Mouse (Mus musculus): ENCODE results near the gene Ctcf. TPM values are rescaled to one million over a fixed set of nuclear protein-coding genes. Genes with fewer than 3 reads are reported as not detected.

Gene Ctcf
- total RNA-seq, 1 experiment = 65.5 TPM

DNA sequence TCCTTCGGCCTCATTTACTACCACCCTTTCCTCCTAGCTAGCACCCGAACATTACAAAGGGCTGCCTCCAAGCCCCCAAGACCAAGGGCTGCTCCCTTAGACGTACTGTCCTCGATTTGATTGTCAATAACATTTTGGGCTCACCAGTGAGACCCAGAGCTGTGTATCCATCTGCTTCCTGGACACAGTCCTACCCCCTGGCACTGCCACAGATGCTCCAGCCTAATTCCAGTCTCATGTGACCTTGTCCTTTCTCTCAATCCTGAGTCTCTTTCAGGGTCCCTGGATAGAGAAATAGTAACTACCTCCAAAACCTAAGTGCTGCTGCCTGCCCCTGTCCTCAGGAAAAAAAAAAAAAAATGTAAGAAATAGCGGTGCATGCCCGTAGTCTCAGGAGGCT is 68.6 kb downstream of the Ctcf start:
- TF ChIP-seq HCFC1 (IDR thresholded peaks at IDR 0.05; ENCODE audit: borderline replicate concordance, insufficient read depth, low read length) (no peak), ZC3H11A (IDR thresholded peaks at IDR 0.05; ENCODE audit: borderline replicate concordance, low read depth, low read length) (no peak), ZNF384 (IDR thresholded peaks at IDR 0.05; ENCODE audit: low read depth, low read length) (peak; percentile 37; the same call in 1 of the 2 replicates), MAFK (IDR thresholded peaks at IDR 0.05; ENCODE audit: insufficient read depth, low read depth, low read length) (no peak)
- H3K4me1 ChIP-seq (ENCODE audit: control insufficient read depth in 2 of 2, insufficient read depth in 2 of 2, low read length in 2 of 2, poor library complexity in 1 of 2) = peaks cover 3 to 17% of the 10 kb centered on the region in 2 experiments; a peak in 1 of 4 replicates
- no peaks in the 10 kb centered on the region for H3K9me3 ChIP-seq (ENCODE audit: control insufficient read depth, insufficient read depth, low read depth, low read length)
- H3K36me3 ChIP-seq (ENCODE audit: control insufficient read depth, insufficient read depth, low read length, poor library complexity, severe bottlenecking) = peaks cover 16% of the 10 kb centered on the region
- no peak overlapping the region for H3K4me3 ChIP-seq (ENCODE audit: insufficient read depth in 1 of 2, low read depth in 1 of 2, low read length in 2 of 2, poor library complexity in 1 of 2, severe bottlenecking in 1 of 2)
- in situ Hi-C loops (cut with MboI; ENCODE audit: low sequenced_read_pairs in 2 of 2, unreplicated experiment in 2 of 2) = no loop called here
- DNase-seq (ENCODE audit: low read depth, low spot score) = no peak
- H3K9ac ChIP-seq (ENCODE audit: insufficient read depth, low read depth, low read length, poor library complexity, severe bottlenecking) = no peak overlapping the region
- no peak overlapping the region for H3K27ac ChIP-seq (ENCODE audit: insufficient read depth, low read depth, low read length, poor library complexity, severe bottlenecking)

DNA sequence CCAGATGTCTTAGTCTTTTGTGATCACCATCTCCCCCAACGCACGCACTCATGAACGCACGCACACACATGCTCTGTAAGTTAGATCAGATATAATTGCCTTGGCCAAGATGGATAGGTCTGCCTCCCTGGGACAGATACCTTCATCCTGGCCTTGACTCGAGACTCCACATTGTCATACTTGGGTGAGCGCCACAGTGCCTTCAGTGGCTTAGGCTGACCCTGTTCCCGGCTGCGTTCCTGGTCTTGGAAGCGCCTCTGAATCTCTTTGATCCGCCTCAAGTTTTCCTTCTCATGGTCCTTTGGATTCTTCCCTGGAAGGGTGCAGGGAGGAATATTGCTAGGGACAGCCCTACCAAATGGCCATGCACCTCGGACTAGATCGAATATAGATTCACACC is 70.1 kb downstream of the Ctcf start:
- DNase-seq (ENCODE audit: low read depth, low spot score) = no peak
- Histone ChIP-seq H3K9ac (ENCODE audit: insufficient read depth, low read depth, low read length, poor library complexity, severe bottlenecking) (no peak overlapping the region), H3K4me1 (ENCODE audit: control insufficient read depth in 2 of 2, insufficient read depth in 2 of 2, low read length in 2 of 2, poor library complexity in 1 of 2) (peaks cover 3 to 18% of the 10 kb centered on the region in 2 experiments; a peak in 1 of 4 replicates), H3K36me3 (ENCODE audit: control insufficient read depth, insufficient read depth, low read length, poor library complexity, severe bottlenecking) (peaks cover 16% of the 10 kb centered on the region), H3K27ac (ENCODE audit: insufficient read depth, low read depth, low read length, poor library complexity, severe bottlenecking) (no peak overlapping the region), H3K4me3 (ENCODE audit: insufficient read depth in 1 of 2, low read depth in 1 of 2, low read length in 2 of 2, poor library complexity in 1 of 2, severe bottlenecking in 1 of 2) (no peak overlapping the region), H3K9me3 (ENCODE audit: control insufficient read depth, insufficient read depth, low read depth, low read length) (no peaks in the 10 kb centered on the region)
- TF ChIP-seq ZNF384 (IDR thresholded peaks at IDR 0.05; ENCODE audit: low read depth, low read length) (no peak), HCFC1 (IDR thresholded peaks at IDR 0.05; ENCODE audit: borderline replicate concordance, insufficient read depth, low read length) (no peak), ZC3H11A (IDR thresholded peaks at IDR 0.05; ENCODE audit: borderline replicate concordance, low read depth, low read length) (no peak), MAFK (IDR thresholded peaks at IDR 0.05; ENCODE audit: insufficient read depth, low read depth, low read length) (no peak), CHD2 (IDR thresholded peaks at IDR 0.05; ENCODE audit: low read depth, low read length) (no peak)
- in situ Hi-C loops (cut with MboI; ENCODE audit: low sequenced_read_pairs in 2 of 2, unreplicated experiment in 2 of 2) = no loop called here

DNA sequence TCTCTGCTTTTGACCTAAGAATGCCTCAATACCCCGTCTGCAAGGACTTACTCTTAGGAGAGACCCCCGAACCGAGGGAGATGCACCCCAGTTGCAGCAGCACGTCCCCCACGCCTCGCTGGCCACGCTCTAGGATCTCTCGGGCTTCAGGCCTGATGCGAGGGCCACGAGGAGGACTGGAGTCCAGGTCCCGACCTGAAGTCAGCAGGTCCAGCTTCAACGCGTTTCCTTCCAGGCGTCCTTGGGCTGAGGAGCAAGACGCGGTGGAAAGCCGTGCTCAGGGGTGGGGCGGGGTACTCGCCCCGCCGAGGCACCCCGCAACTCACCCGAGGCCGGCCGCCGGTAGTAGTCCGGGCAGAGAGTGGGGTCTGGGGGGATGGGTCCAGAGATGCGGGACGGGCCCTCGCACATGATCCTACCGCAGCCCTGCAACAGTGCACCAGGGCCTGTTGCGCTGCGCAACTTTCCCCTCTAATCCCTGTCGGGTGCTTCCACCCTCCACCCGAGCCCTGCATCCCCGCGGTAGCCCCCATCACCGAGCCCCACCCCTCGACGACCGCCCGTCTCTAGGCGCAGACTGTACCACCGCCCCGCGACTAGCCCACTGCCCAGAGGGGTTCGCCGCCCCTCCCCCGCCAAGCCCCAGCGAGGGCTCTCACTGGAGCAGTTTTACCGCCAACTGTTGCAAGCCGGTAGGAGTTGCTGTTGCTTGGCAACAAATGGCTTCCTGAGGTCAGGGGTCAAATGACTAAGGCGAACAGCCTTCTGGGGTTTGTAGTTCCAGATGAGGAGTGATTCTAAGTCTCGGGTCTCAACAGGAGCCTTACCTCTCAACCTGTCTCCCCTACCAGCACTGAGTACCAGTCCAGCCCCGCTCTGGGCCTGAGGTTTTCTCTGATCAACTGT is 71.4 kb downstream of the Ctcf start, which contains the start of the genes 4933405L10Rik and Enkd1:
4933405L10Rik (plus strand) TSS at position 158 of the 906 bp plus-strand sequence.
Enkd1 (minus strand) TSS at position 713 of the 906 bp plus-strand sequence.
- Histone ChIP-seq H3K4me1 (ENCODE audit: control insufficient read depth in 2 of 2, insufficient read depth in 2 of 2, low read length in 2 of 2, poor library complexity in 1 of 2) (peaks cover 3 to 13% of the 10 kb centered on the region in 2 experiments; a peak in 1 of 4 replicates), H3K36me3 (ENCODE audit: control insufficient read depth, insufficient read depth, low read length, poor library complexity, severe bottlenecking) (peaks cover 13% of the 10 kb centered on the region), H3K9ac (ENCODE audit: insufficient read depth, low read depth, low read length, poor library complexity, severe bottlenecking) (peak within 1 kb of the TSS; percentile 87), H3K27ac (ENCODE audit: insufficient read depth, low read depth, low read length, poor library complexity, severe bottlenecking) (0 out of 2 replicates have a peak within 1 kb of the TSS, but pooled peaks have one; percentile 41), H3K4me3 (ENCODE audit: insufficient read depth in 1 of 2, low read depth in 1 of 2, low read length in 2 of 2, poor library complexity in 1 of 2, severe bottlenecking in 1 of 2) (peak within 1 kb of the TSS; percentile 79 to 86), H3K9me3 (ENCODE audit: control insufficient read depth, insufficient read depth, low read depth, low read length) (no peaks in the 10 kb centered on the region)
- DNase-seq (ENCODE audit: low read depth, low spot score) = peak; percentile 87
- in situ Hi-C loops (cut with MboI; ENCODE audit: low sequenced_read_pairs in 2 of 2, unreplicated experiment in 2 of 2) = no loop called here
- TF ChIP-seq HCFC1 (IDR thresholded peaks at IDR 0.05; ENCODE audit: borderline replicate concordance, insufficient read depth, low read length) (peak; percentile 98), ZC3H11A (IDR thresholded peaks at IDR 0.05; ENCODE audit: borderline replicate concordance, low read depth, low read length) (no peak), CHD2 (IDR thresholded peaks at IDR 0.05; ENCODE audit: low read depth, low read length) (peak; percentile 95)

DNA sequence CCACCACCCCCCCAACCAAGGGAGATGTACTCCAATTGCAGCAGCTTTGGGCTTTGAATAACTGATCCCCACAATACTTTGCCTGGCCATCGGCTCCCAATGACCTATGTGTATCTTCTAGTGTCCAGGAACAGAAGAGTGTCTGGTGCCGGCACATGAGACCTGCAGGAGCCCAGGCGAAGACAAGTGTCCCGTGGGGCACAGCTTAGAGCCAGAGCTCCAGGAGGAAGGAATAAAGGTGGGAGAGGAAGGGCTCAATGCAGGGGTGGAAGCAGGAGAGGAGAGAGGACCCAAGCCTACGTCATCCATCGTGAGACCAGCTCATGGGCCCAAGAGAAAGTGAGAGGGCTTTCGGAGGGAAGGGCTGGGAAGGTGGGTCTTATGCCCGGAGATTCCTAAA is 72.3 kb downstream of the Ctcf start:
- Histone ChIP-seq H3K27ac (ENCODE audit: insufficient read depth, low read depth, low read length, poor library complexity, severe bottlenecking) (no peak overlapping the region), H3K36me3 (ENCODE audit: control insufficient read depth, insufficient read depth, low read length, poor library complexity, severe bottlenecking) (peaks cover 4% of the 10 kb centered on the region), H3K4me1 (ENCODE audit: control insufficient read depth in 2 of 2, insufficient read depth in 2 of 2, low read length in 2 of 2, poor library complexity in 1 of 2) (peaks cover 3 to 12% of the 10 kb centered on the region in 2 experiments; a peak in 1 of 4 replicates), H3K9ac (ENCODE audit: insufficient read depth, low read depth, low read length, poor library complexity, severe bottlenecking) (no peak overlapping the region), H3K4me3 (ENCODE audit: insufficient read depth in 1 of 2, low read depth in 1 of 2, low read length in 2 of 2, poor library complexity in 1 of 2, severe bottlenecking in 1 of 2) (no peak overlapping the region), H3K9me3 (ENCODE audit: control insufficient read depth, insufficient read depth, low read depth, low read length) (no peaks in the 10 kb centered on the region)
- TF ChIP-seq ZC3H11A (IDR thresholded peaks at IDR 0.05; ENCODE audit: borderline replicate concordance, low read depth, low read length) = no peak
- no peak for TF ChIP-seq MAFK (IDR thresholded peaks at IDR 0.05; ENCODE audit: insufficient read depth, low read depth, low read length)
- no peak for TF ChIP-seq ZNF384 (IDR thresholded peaks at IDR 0.05; ENCODE audit: low read depth, low read length)
- no peak for TF ChIP-seq CHD2 (IDR thresholded peaks at IDR 0.05; ENCODE audit: low read depth, low read length)
- no peak for TF ChIP-seq HCFC1 (IDR thresholded peaks at IDR 0.05; ENCODE audit: borderline replicate concordance, insufficient read depth, low read length)
- in situ Hi-C loops (cut with MboI; ENCODE audit: low sequenced_read_pairs in 2 of 2, unreplicated experiment in 2 of 2) = no loop called here
- DNase-seq (ENCODE audit: low read depth, low spot score) = no peak

Data from ES-E14 (cell line).